Mouse (Mus musculus) cerebellum, adult 2 months (tissue): ENCODE data around the gene Wnt4.

ENCODE experiments used
- CTCF ChIP-seq: fragments of 200-500 bp; IDR thresholded peaks from 2 replicates; pipeline ENCODE4 v1.5.1; 2011; ENCODE audit warnings: low read depth, mild to moderate bottlenecking, control low read depth, low read length, moderate library complexity, borderline replicate concordance; ENCODE audit not compliant: insufficient read depth
- POLR2A ChIP-seq: fragments of 200-500 bp; IDR thresholded peaks from 2 replicates; pipeline ENCODE4 v1.6.1; 2011; ENCODE audit warnings: low read length, control low read depth, borderline replicate concordance; ENCODE audit not compliant: insufficient read depth

DNA sequence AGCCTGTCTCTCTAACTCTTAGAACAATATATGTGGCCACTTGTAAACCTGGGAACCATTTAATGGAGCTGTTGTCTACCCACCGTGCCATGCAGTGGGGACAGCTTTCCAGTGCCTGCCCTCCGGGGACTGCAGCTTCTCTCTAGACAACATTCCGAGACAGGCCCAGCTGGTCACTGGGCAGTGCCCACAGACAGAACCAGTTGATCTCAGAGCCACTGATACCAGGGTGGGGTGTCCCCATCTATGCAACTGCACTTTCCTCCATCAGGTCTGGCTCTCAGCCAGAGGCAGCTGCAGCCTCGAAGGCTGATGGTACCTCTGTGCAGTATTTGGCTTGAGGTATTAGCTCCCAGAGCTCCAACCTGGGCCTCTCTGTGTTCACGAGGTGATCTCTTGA lies 27.0 kb upstream of the Wnt4 start:
- TF ChIP-seq POLR2A (no peak), CTCF (no peak)
